21 mouse cellular contexts compared by ENCODE assay signal in genomic region chr7:142551691-142552090, GRCm38 (mm10). TPM values are rescaled to one million over a fixed set of nuclear protein-coding genes. Genes with fewer than 3 reads are reported as not detected.
DNase-seq lines count a peak whose midpoint lies in the region; ATAC-seq and TF ChIP-seq lines count a peak whose summit lies in the region.
"Had no signal": no experiment of that assay in that cellular context is flagged by ENCODE, and none has a peak within 500 bp of the region (broad histone marks: within the 10 kb centered on the region; RNA-seq: fewer than 3 reads in every experiment).

No protein-coding gene starts in this region.

- H3K36me3 ChIP-seq in forebrain, embryonic 10.5 days (replicated peaks), result no peaks in the 10 kb centered on the region
- no peaks in the 10 kb centered on the region for H3K36me3 ChIP-seq in forebrain, embryonic 12.5 days (replicated peaks)
- no peaks in the 10 kb centered on the region for H3K36me3 ChIP-seq in kidney, embryonic 15.5 days
- no peaks in the 10 kb centered on the region for H3K36me3 ChIP-seq in kidney, embryonic 16.5 days (ENCODE audit: insufficient read depth, low read length)
- H3K36me3 ChIP-seq in limb, embryonic 14.5 days (ENCODE audit: control insufficient read depth, insufficient read depth, low read length), result no peaks in the 10 kb centered on the region
- H3K36me3 ChIP-seq: G1E; hindbrain, embryonic 15.5 days; midbrain, embryonic 13.5 days; neural tube, embryonic 15.5 days had no signal

- 93% methylated on average over 5 of the region's 5 CpGs for WGBS in forebrain, embryonic 10.5 days
- 93% methylated on average over 5 of the region's 5 CpGs for WGBS in forebrain, embryonic 12.5 days
- 87% methylated on average over 5 of the region's 5 CpGs for WGBS in kidney, embryonic 15.5 days
- WGBS in kidney, embryonic 16.5 days, result 89% methylated on average over 5 of the region's 5 CpGs
- WGBS in limb, embryonic 14.5 days, result 91% methylated on average over 5 of the region's 5 CpGs

- H3K27me3 ChIP-seq in forebrain, embryonic 10.5 days (ENCODE audit: poor library complexity, severe bottlenecking), result no peaks in the 10 kb centered on the region
- H3K27me3 ChIP-seq in forebrain, embryonic 12.5 days, result no peaks in the 10 kb centered on the region
- no peaks in the 10 kb centered on the region for H3K27me3 ChIP-seq in kidney, embryonic 15.5 days
- H3K27me3 ChIP-seq in kidney, embryonic 16.5 days (ENCODE audit: insufficient read depth, low read length), result no peaks in the 10 kb centered on the region
- H3K27me3 ChIP-seq in limb, embryonic 14.5 days (ENCODE audit: control insufficient read depth, insufficient read depth, low read length), result no peaks in the 10 kb centered on the region
- H3K27me3 ChIP-seq: hindbrain, embryonic 15.5 days; midbrain, embryonic 13.5 days; neural tube, embryonic 15.5 days had no signal

- no peaks in the 10 kb centered on the region for H3K9me3 ChIP-seq in forebrain, embryonic 10.5 days
- no peaks in the 10 kb centered on the region for H3K9me3 ChIP-seq in forebrain, embryonic 12.5 days
- no peaks in the 10 kb centered on the region for H3K9me3 ChIP-seq in kidney, embryonic 15.5 days (replicated peaks)
- H3K9me3 ChIP-seq in kidney, embryonic 16.5 days (ENCODE audit: low read length), result no peaks in the 10 kb centered on the region
- no peaks in the 10 kb centered on the region for H3K9me3 ChIP-seq in limb, embryonic 14.5 days (ENCODE audit: control insufficient read depth, low read length)
- H3K9me3 ChIP-seq: G1E; hindbrain, embryonic 15.5 days; midbrain, embryonic 13.5 days; neural tube, embryonic 15.5 days had no signal

- no peak overlapping the region for H3K9ac ChIP-seq in forebrain, embryonic 12.5 days
- H3K9ac ChIP-seq in kidney, embryonic 15.5 days, result no peak overlapping the region
- H3K9ac ChIP-seq in kidney, embryonic 16.5 days (replicated peaks; ENCODE audit: low read length), result no peak overlapping the region; the same call in 1 of the 2 replicates
- H3K9ac ChIP-seq in limb, embryonic 14.5 days (ENCODE audit: low read depth, low read length, severe bottlenecking), result no peak overlapping the region
- H3K9ac ChIP-seq: hindbrain, embryonic 15.5 days; liver, postnatal 0 days; midbrain, embryonic 13.5 days; neural tube, embryonic 15.5 days had no signal

- no peak for TF ChIP-seq POLR2A in limb, embryonic 14.5 days (IDR thresholded peaks at IDR 0.05; ENCODE audit: borderline replicate concordance, extremely low read depth, insufficient read depth, insufficient read length)

- DNase-seq in forebrain, embryonic 10.5 days (ENCODE audit: extremely low spot score, low spot score), result no peak
- peak; percentile 59 to 75 for DNase-seq in gastrocnemius, adult 8-10 months (ENCODE audit: low spot score in 2 of 2)
- no peak for DNase-seq in limb, embryonic 14.5 days (ENCODE audit: low spot score)
- no peak for DNase-seq in right cerebral cortex, postnatal 10 days (ENCODE audit: low spot score in 2 of 2)
- DNase-seq: adrenal gland, postnatal 36 days; cerebellum, adult 8-10 months; heart, postnatal 14 days; kidney, adult 2 months; liver, postnatal 0 days; right cerebral cortex, postnatal 4 days had no signal

- H3K27ac ChIP-seq in forebrain, embryonic 10.5 days, result peak overlapping the region; percentile 81; the same call in 1 of the 2 replicates
- no peak overlapping the region for H3K27ac ChIP-seq in forebrain, embryonic 12.5 days
- peak overlapping the region; percentile 93; the same call in 1 of the 2 replicates for H3K27ac ChIP-seq in kidney, embryonic 15.5 days
- no peak overlapping the region for H3K27ac ChIP-seq in kidney, embryonic 16.5 days (ENCODE audit: low read length)
- peak overlapping the region; percentile 95; the same call in 1 of the 2 replicates for H3K27ac ChIP-seq in limb, embryonic 14.5 days (replicated peaks; ENCODE audit: low read depth, low read length)
- H3K27ac ChIP-seq: hindbrain, embryonic 15.5 days; macrophage; midbrain, embryonic 13.5 days; neural tube, embryonic 15.5 days had no signal

- no peak overlapping the region for H3K4me3 ChIP-seq in forebrain, embryonic 10.5 days
- H3K4me3 ChIP-seq in forebrain, embryonic 12.5 days (replicated peaks), result no peak overlapping the region
- H3K4me3 ChIP-seq in kidney, embryonic 15.5 days (replicated peaks), result no peak overlapping the region
- no peak overlapping the region for H3K4me3 ChIP-seq in kidney, embryonic 16.5 days (ENCODE audit: low read length)
- H3K4me3 ChIP-seq in limb, embryonic 14.5 days (replicated peaks; ENCODE audit: low read length), result no peak overlapping the region
- H3K4me3 ChIP-seq: hindbrain, embryonic 15.5 days; midbrain, embryonic 13.5 days; neural tube, embryonic 15.5 days had no signal

- peaks cover 80% of the 10 kb centered on the region for H3K4me1 ChIP-seq in forebrain, embryonic 10.5 days
- H3K4me1 ChIP-seq in forebrain, embryonic 12.5 days, result peaks cover 24% of the 10 kb centered on the region
- peaks cover 74% of the 10 kb centered on the region for H3K4me1 ChIP-seq in kidney, embryonic 15.5 days
- peaks cover 53% of the 10 kb centered on the region for H3K4me1 ChIP-seq in kidney, embryonic 16.5 days (ENCODE audit: insufficient read depth, low read length)
- H3K4me1 ChIP-seq in limb, embryonic 14.5 days (ENCODE audit: control insufficient read depth, insufficient read depth, low read length), result peaks cover 65% of the 10 kb centered on the region

- H3K4me2 ChIP-seq in forebrain, embryonic 12.5 days, result no peak overlapping the region
- no peak overlapping the region for H3K4me2 ChIP-seq in kidney, embryonic 15.5 days
- H3K4me2 ChIP-seq in kidney, embryonic 16.5 days (replicated peaks; ENCODE audit: low read depth, low read length), result no peak overlapping the region
- H3K4me2 ChIP-seq in limb, embryonic 14.5 days (replicated peaks; ENCODE audit: low read depth, low read length, severe bottlenecking), result no peak overlapping the region
- H3K4me2 ChIP-seq: hindbrain, embryonic 15.5 days; midbrain, embryonic 13.5 days; neural tube, embryonic 15.5 days had no signal

- no peak for ATAC-seq in forebrain, embryonic 12.5 days (ENCODE audit: low FRiP score)
- ATAC-seq in kidney, embryonic 15.5 days (replicated peaks; ENCODE audit: low FRiP score), result no peak
- no peak for ATAC-seq in kidney, embryonic 16.5 days (ENCODE audit: low FRiP score, low TSS enrichment)
- ATAC-seq in limb, embryonic 14.5 days (ENCODE audit: low FRiP score, low read depth), result no peak
- ATAC-seq in frontal cortex, adult (ENCODE audit: low TSS enrichment), result no peak
- ATAC-seq: CD4-positive, CD25-positive, alpha-beta regulatory T cell, adult 4 months; liver, postnatal 0 days; midbrain, embryonic 13.5 days had no signal

RNA-seq across cellular contexts. Expression of gene Mrpl23, which starts 19.2 kb away (rescaled TPM):
- polyA plus RNA-seq in forebrain, embryonic 10.5 days (2016; fragmentation: Nextera tagmentation; extraction: Ambion mirVana), result 15.8 and 16.1 TPM in 2 replicates
- 10.8 and 15.9 TPM in 2 replicates for polyA plus RNA-seq in forebrain, embryonic 12.5 days (2016; fragmentation: Nextera tagmentation; extraction: Ambion mirVana)
- polyA plus RNA-seq in kidney, embryonic 15.5 days (2015; fragmentation: Nextera tagmentation; extraction: Ambion mirVana), result 25.8 and 26.8 TPM in 2 replicates
- polyA plus RNA-seq in kidney, embryonic 16.5 days (2015; fragmentation: Nextera tagmentation; extraction: Ambion mirVana), result 24.4 and 24.6 TPM in 2 replicates
- total RNA-seq in gastrocnemius, adult 8-10 months (2022), result 1 to 10 TPM; 1.0 to 5.1 (median 3.1) TPM
- 94.6 and 97.2 TPM in 2 replicates for polyA plus RNA-seq in limb, embryonic 14.5 days (2012; rRNA removed)
- polyA plus RNA-seq in limb, embryonic 14.5 days (2014; fragmentation: Nextera tagmentation; extraction: Ambion mirVana), result 30.0 and 40.8 TPM in 2 replicates

RNA-seq across cellular contexts. Expression of gene Tnnt3, which starts 53.1 kb away (rescaled TPM):
- polyA plus RNA-seq in forebrain, embryonic 10.5 days (2016; fragmentation: Nextera tagmentation; extraction: Ambion mirVana), result 0.33 and 1.1 TPM in 2 replicates
- polyA plus RNA-seq in forebrain, embryonic 12.5 days (2016; fragmentation: Nextera tagmentation; extraction: Ambion mirVana), result 0.78 TPM in 1 of 2 replicates, not detected in the other
- polyA plus RNA-seq in kidney, embryonic 15.5 days (2015; fragmentation: Nextera tagmentation; extraction: Ambion mirVana), result 23.5 and 46.2 TPM in 2 replicates
- 14.2 and 17.2 TPM in 2 replicates for polyA plus RNA-seq in kidney, embryonic 16.5 days (2015; fragmentation: Nextera tagmentation; extraction: Ambion mirVana)
- total RNA-seq in gastrocnemius, adult 8-10 months (2022), result over 10,000 TPM; 31,851 to 38,724 (median 35,835) TPM
- polyA plus RNA-seq in limb, embryonic 14.5 days (2012; rRNA removed), result 42.5 and 114 TPM in 2 replicates
- 101 and 183 TPM in 2 replicates for polyA plus RNA-seq in limb, embryonic 14.5 days (2014; fragmentation: Nextera tagmentation; extraction: Ambion mirVana)
- total RNA-seq: G1E; left cerebral cortex, postnatal 36 days had no signal
- polyA plus RNA-seq: G1E, macrophage had no signal

Comparison
In these comparisons a context has a peak if more than half of its experiments do, and no peak if none do; other contexts are left out.
1. H3K27ac ChIP-seq: peak in forebrain, embryonic 10.5 days (single experiment), kidney, embryonic 15.5 days (single experiment) and limb, embryonic 14.5 days (single experiment); none in forebrain, embryonic 12.5 days (single experiment) and kidney, embryonic 16.5 days (single experiment).
2. DNase-seq: peak in gastrocnemius, adult 8-10 months (2 of 2); none in forebrain, embryonic 10.5 days (single experiment), limb, embryonic 14.5 days (single experiment) and right cerebral cortex, postnatal 10 days (0 of 2).